Mouse (Mus musculus) liver, embryonic 14.5 days (tissue): Measurements from ENCODE around the gene F2rl1. TPM values are rescaled to one million over a fixed set of nuclear protein-coding genes. Genes with fewer than 3 reads are reported as not detected.

Experiments used
- ATAC-seq: fragments of 200-750 bp; cut with Nextera tagmentation; 2 replicates; pipeline ENCODE4 v1.8.0; 2017; ENCODE audit warnings: moderate number of reproducible peaks, mild to moderate bottlenecking, moderate library complexity; ENCODE audit not compliant: insufficient read depth
- DNase-seq, 3 experiments: peaks; one replicate each; pipeline ENCODE4 v3.0.0-alpha.2; 2012 to 2013; ENCODE audit warnings: low read depth in 3 of 3, low spot score in 3 of 3
- H3K27ac ChIP-seq: fragments of 300-500 bp; sonication (generic); 2 replicates; pipeline ENCODE4 v1.5.1; 2014; ENCODE audit warnings: moderate library complexity, mild to moderate bottlenecking, control low read depth, inconsistent platforms
- H3K27me3 ChIP-seq: fragments of 300-500 bp; sonication (generic); 2 replicates; pipeline ENCODE4 v1.6.1; 2014; ENCODE audit warnings: mild to moderate bottlenecking, low read length, moderate library complexity; ENCODE audit not compliant: control insufficient read depth, insufficient read depth
- H3K36me3 ChIP-seq: fragments of 300-500 bp; sonication (generic); replicated peaks from 2 replicates; pipeline ENCODE4 v1.6.1; 2014; ENCODE audit warnings: low read depth; ENCODE audit not compliant: control insufficient read depth, insufficient read depth
- H3K4me1 ChIP-seq, 2 experiments: fragments of 200-500 bp in 1 of 2; fragments of 300-500 bp in 1 of 2; sonication (generic) in 1 of 2; replicated peaks; 2 replicates each; pipeline ENCODE4 v1.6.1; 2012 to 2014; ENCODE audit warnings: antibody characterized with exemption in 1 of 2, inconsistent platforms in 1 of 2, low read length in 1 of 2; ENCODE audit not compliant: control insufficient read depth in 2 of 2, insufficient read depth in 2 of 2
- H3K4me2 ChIP-seq: fragments of 300-500 bp; sonication (generic); 2 replicates; pipeline ENCODE4 v1.6.1; 2014; ENCODE audit warnings: low read depth, mild to moderate bottlenecking, control low read depth, moderate library complexity
- H3K4me3 ChIP-seq, 2 experiments: fragments of 200-500 bp in 1 of 2; fragments of 300-500 bp in 1 of 2; sonication (generic) in 1 of 2; 2 replicates each; pipeline ENCODE4 v1.5.1; 2012 to 2014; ENCODE audit warnings: low read depth in 2 of 2, low read length in 2 of 2, mild to moderate bottlenecking in 2 of 2, control low read depth in 1 of 2, inconsistent platforms in 1 of 2, moderate library complexity in 1 of 2; ENCODE audit not compliant: insufficient read depth in 1 of 2
- H3K9ac ChIP-seq: fragments of 300-500 bp; sonication (generic); replicated peaks from 2 replicates; pipeline ENCODE4 v1.6.1; 2014; ENCODE audit warnings: mild to moderate bottlenecking, control low read depth, moderate library complexity
- H3K9me3 ChIP-seq: fragments of 300-500 bp; sonication (generic); 2 replicates; pipeline ENCODE4 v1.6.1; 2016; ENCODE audit warnings: low read length, mixed read lengths; ENCODE audit not compliant: control insufficient read depth
- CTCF ChIP-seq: IDR thresholded peaks from 2 replicates; pipeline ENCODE4 v1.5.1; 2016; ENCODE audit warnings: antibody characterized with exemption, low read depth, control low read depth
- EP300 ChIP-seq: IDR thresholded peaks from 2 replicates; pipeline ENCODE4 v1.6.1; 2016; ENCODE audit warnings: antibody characterized with exemption, low read depth
- WGBS: fragments of 180-500 bp; shearing (Covaris S2); extraction: QIAGEN DNeasy Blood & Tissue Kit; methylation state at CpG from one replicate; pipeline ENCODE4 v1.1.7; 2014; ENCODE audit not compliant: insufficient replicate concordance; 5-methylcytosine and 5-hydroxymethylcytosine counted together
- polyA plus RNA-seq, 2 experiments: library from polyadenylated mRNA; depleted of rRNA in 1 of 2; stranded (reverse) in 1 of 2; unstranded in 1 of 2; fragments of >200 nt; fragmentation: Nextera tagmentation in 1 of 2; extraction: Ambion mirVana in 1 of 2; gene quantifications; 2 replicates each; pipeline versions ENCODE4 v1.2.1 to v1.2.3; 2012 to 2014

F2rl1 gene
- polyA plus RNA-seq, 2 experiments: 0.30 to 0.71 TPM

GRCm38 (mm10) chr13:95475124-95475523, 49.9 kb downstream of the F2rl1 start:
- ATAC-seq (peak; percentile 66), DNase-seq (no peak)
- Histone ChIP-seq H3K4me3 (no peak overlapping the region), H3K4me1 (peaks cover 7 to 24% of the 10 kb centered on the region in 2 experiments), H3K4me2 (peak overlapping the region; percentile 43), H3K27me3 (no peaks in the 10 kb centered on the region), H3K36me3 (no peaks in the 10 kb centered on the region), H3K27ac (no peak overlapping the region), H3K9ac (no peak overlapping the region), H3K9me3 (no peaks in the 10 kb centered on the region)
- no peak for TF ChIP-seq CTCF
- TF ChIP-seq EP300: peak; percentile 68
- WGBS: 14% methylated on average over 7 of the region's 7 CpGs

DNA sequence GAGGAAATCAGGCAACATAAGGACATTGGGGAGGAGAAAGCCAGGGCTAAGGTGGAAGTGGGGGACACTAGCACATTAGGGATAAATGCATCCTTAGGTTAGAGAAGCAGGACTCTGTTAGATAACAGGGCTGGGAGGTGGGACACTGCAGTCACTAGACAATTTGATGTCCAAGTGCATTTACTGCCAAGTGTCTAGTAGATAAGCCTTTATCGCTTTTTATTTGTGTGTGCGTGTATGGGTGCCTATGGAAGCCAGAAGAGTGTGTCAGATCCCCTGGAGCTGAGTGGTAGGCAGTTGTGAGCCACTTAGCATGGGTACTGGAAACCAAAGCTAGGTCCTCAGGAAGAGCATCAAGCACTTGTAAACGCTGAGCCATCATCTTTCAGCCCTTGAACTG, 50.7 kb downstream of the F2rl1 start:
- peaks cover 7 to 24% of the 10 kb centered on the region in 2 experiments for H3K4me1 ChIP-seq
- H3K9me3 ChIP-seq: no peaks in the 10 kb centered on the region
- no peak overlapping the region for H3K4me3 ChIP-seq
- H3K9ac ChIP-seq: no peak overlapping the region
- DNase-seq (no peak), ATAC-seq (peak; percentile 87)
- no peaks in the 10 kb centered on the region for H3K27me3 ChIP-seq
- H3K4me2 ChIP-seq: peak overlapping the region; percentile 43
- TF ChIP-seq EP300 (peak; percentile 73), CTCF (no peak)
- 18% methylated on average over 3 of the region's 3 CpGs for WGBS
- no peaks in the 10 kb centered on the region for H3K36me3 ChIP-seq
- no peak overlapping the region for H3K27ac ChIP-seq

- no peak for DNase-seq
These were observed 54.1 kb downstream of the F2rl1 start for GRCm38 (mm10) chr13:95470970-95471369.

More at GRCm38 (mm10) chr13:95470970-95471369, 54.1 kb downstream of the F2rl1 start:
- Histone ChIP-seq H3K4me3 (no peak overlapping the region), H3K4me2 (no peak overlapping the region), H3K27me3 (no peaks in the 10 kb centered on the region), H3K9me3 (no peaks in the 10 kb centered on the region), H3K27ac (no peak overlapping the region), H3K36me3 (no peaks in the 10 kb centered on the region), H3K9ac (no peak overlapping the region), H3K4me1 (peaks cover 7 to 21% of the 10 kb centered on the region in 2 experiments)
- WGBS: 50% methylated on average over 2 of the region's 2 CpGs
- ATAC-seq: no peak
- TF ChIP-seq EP300: no peak
- TF ChIP-seq CTCF: peak; percentile 67

Other genes with a start within 250 kb of the F2rl1 start
- 4.6 TPM in 2 replicates for gene Zbed3, start 201.6 kb downstream of the F2rl1 start, polyA plus RNA-seq (2012; rRNA removed)
- gene Zbed3, start 201.6 kb downstream of the F2rl1 start, polyA plus RNA-seq (2014; fragmentation: Nextera tagmentation; extraction: Ambion mirVana): 4.1 and 5.0 TPM in 2 replicates
- gene Aggf1, start 149.9 kb downstream of the F2rl1 start, polyA plus RNA-seq (2012; rRNA removed): 7.1 and 13.0 TPM in 2 replicates
- gene Aggf1, start 149.9 kb downstream of the F2rl1 start, polyA plus RNA-seq (2014; fragmentation: Nextera tagmentation; extraction: Ambion mirVana): 14.9 and 18.3 TPM in 2 replicates
- 0.04 and 0.05 TPM in 2 replicates for gene Crhbp, start 80.3 kb downstream of the F2rl1 start, polyA plus RNA-seq (2012; rRNA removed)
- gene Crhbp, start 80.3 kb downstream of the F2rl1 start, polyA plus RNA-seq (2014; fragmentation: Nextera tagmentation; extraction: Ambion mirVana): not detected in 2 replicates
- gene S100z, start 46.5 kb downstream of the F2rl1 start, polyA plus RNA-seq (2012; rRNA removed): not detected in 2 replicates
- gene S100z, start 46.5 kb downstream of the F2rl1 start, polyA plus RNA-seq (2014; fragmentation: Nextera tagmentation; extraction: Ambion mirVana): not detected in 2 replicates
- gene F2r, start 93.3 kb upstream of the F2rl1 start, polyA plus RNA-seq (2012; rRNA removed): 9.8 and 11.5 TPM in 2 replicates
- gene F2r, start 93.3 kb upstream of the F2rl1 start, polyA plus RNA-seq (2014; fragmentation: Nextera tagmentation; extraction: Ambion mirVana): 25.7 and 30.4 TPM in 2 replicates
- gene F2rl2, start 171.6 kb upstream of the F2rl1 start, polyA plus RNA-seq (2012; rRNA removed): 7.9 and 10.9 TPM in 2 replicates
- 10.7 and 13.3 TPM in 2 replicates for gene F2rl2, start 171.6 kb upstream of the F2rl1 start, polyA plus RNA-seq (2014; fragmentation: Nextera tagmentation; extraction: Ambion mirVana)